Mouse (Mus musculus): ENCODE results near the gene Dcun1d2.

GRCm38 (mm10) chr8:13230471-13230870 is 57.5 kb downstream of the Dcun1d2 start:
- TF ChIP-seq CTCF (IDR thresholded peaks at IDR 0.05; ENCODE audit: control insufficient read depth, insufficient read depth, low read length) (no peak), POLR2A (IDR thresholded peaks at IDR 0.05; ENCODE audit: borderline replicate concordance, control insufficient read depth, low read depth, low read length) (no peak)

All from bone marrow, adult 2 months (tissue).